Mouse (Mus musculus): ENCODE measurements around the gene Cyp27b1.

Gene Cyp27b1

GRCm38 (mm10) chr10:127091507-127092396 lies 43.7 kb downstream of the Cyp27b1 start:
- peak in 1 of 2 experiments; percentile 27 for DNase-seq

DNA sequence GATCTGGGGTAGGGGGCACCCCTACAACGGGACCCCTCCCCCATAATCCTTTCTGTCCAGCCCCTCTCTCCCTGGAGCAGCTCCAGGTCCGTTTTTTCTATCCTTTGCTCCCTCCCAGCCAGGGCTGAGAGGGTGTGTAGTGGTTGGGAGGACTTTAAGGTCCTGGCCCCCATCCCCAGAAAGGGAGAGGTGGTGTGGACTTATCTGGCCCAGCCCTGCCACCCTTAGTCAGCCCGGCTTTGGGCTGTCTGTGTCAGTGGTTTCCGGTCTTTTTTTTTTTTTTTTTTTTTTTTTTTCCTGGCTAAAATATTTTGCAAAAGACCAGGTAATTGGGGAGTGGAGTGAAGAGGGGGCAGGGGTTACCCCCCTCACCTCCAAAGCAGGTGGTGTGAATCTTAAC lies 44.7 kb downstream of the Cyp27b1 start:
- peak in 1 of 2 experiments; percentile 5 for DNase-seq

DNA sequence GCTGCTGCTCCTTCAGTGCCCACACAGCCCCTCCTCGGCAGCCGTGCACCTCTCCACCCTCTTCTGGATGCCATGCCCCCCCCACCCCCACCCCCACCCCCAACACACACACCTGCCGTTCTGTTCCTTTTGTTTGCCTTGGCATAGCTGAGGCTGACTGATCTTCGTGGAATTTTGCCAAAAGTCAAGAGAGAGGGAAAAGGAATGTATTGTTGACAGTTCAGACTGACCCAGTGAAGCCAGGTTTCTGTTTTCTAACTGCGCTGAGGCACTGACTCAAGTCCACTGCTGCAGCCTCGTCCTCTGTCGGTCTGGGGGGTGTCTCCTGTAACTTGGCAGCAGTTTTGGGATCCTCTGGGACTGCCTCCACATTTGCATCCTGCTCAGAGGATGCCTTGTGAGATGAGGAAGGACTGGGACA lies 46.3 kb downstream of the Cyp27b1 start:
- peak in 1 of 2 experiments; percentile 51 for DNase-seq

DNA sequence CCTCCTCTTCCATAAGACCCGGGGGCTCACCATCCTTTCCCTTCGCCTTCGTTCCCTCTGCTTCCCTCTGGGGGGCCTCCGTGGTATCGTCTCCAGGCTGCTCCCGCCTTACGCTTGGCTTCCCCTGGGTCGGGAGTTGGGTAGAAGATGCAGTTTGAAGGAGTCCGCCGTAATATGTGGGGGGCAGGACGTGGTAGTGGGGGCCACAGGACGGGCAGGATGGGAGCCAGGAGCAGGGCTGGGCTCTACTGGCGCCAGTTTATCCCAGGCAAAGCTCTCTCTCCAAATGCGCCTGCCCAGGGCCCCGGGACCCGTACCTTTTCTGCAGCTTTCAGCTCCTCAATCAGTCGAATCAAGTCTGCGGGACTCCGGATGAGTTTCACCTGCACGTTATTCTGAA lies 50.5 kb downstream of the Cyp27b1 start:
- no peak for DNase-seq

DNA sequence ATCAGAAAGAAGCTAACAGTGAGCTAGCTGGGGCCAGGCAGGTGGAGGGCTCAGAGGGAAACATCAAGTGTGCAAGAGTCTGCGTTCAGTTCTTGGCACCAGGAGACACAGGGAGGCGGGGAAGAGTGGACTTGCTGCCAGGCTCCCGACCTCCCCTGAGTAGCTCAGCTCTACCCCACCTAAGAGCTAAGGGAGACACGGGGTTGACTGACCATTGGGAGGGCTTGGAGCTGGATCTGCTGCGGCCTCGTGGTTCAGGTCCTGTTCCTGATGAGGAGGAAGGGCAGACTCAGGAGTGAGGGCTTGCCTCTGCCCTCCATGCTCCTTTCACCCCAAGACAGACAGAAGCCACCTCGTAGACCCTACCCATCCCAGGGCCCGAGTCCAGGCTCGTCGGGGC lies 51.1 kb downstream of the Cyp27b1 start:
- no peak for DNase-seq

GRCm38 (mm10) chr10:127099868-127100267 lies 51.8 kb downstream of the Cyp27b1 start:
- DNase-seq, result no peak

DNA sequence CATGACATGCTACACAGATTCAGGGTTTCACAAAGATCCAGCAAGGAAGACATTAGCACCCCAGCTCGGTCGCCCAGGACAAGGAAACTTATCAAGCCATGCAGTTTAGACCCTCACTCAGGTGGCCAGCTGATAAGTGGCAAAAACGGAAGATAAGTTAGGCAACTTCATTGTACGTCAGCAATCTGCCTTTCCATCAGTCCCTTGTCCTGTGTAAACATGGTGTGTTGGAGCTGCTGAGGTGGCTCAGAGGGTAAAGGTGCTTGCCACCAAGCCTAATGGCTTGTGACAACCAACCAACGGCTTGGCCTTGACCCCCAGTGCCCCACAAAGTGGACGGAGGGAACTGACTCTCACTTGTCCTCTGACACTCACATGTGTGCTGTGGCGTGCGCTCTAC lies 52.4 kb downstream of the Cyp27b1 start:
- DNase-seq, result no peak

GRCm38 (mm10) chr10:127101151-127101550 lies 53.1 kb downstream of the Cyp27b1 start:
- DNase-seq, result no peak

Measured in cerebellum, adult 18-20 months (tissue).